Mouse (Mus musculus): ENCODE measurements around the gene Magi2.

The Magi2 gene

DNA sequence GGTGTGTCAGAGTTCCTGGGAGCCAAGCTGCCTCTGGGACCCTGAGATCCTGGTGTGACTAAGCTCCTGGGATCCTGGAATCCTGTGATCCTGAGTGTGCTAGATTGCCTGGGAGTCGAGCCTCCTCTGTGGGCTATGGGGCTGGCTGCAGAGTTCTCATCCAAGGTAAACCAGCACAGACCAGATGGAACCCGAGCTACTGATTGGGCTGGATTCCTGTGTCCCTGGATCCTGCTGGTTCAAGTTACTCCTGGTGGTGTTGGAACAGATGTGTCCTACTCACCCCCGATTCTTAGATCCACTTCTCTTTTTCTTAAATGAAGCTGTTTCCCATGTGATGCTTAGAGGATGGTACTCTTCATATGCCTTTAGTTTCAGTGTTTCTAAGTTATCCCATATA, 1371.4 kb downstream of the Magi2 start:
- DNase-seq (ENCODE audit: low spot score in 2 of 2), result no peak

DNA sequence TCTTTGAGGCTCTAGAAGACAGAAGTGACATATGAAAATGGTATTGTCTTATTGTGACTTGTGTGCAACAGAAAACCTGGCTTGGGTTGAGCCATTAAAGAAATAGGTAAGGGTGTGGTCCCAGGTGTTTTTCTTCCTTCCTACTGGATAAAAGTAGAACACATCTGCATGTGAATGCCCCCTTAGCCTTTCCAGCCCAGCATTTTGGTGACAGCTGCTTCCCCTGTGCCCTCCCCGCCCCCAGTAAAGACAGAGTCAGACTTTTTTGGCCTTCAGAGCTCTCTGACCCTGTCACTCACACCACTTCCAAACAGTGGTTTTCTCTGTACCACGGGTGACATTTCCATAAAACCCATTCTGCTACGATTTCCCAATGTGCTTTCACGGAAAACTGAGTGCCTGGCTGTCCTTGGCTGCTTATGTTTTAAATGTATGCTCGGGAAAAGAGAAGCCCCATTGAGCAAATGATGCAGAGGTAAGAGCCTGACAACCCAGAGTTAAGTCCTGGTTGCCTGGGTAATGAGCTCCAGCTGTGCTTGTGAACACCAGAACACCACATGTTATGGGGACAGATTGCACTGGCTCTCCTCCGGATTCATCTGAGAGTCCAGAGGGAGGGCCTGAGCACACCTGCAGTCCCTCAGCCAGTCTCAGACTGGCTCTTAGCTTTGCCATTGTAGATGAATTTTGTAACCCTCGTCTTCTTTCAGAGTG, 1377.1 kb downstream of the Magi2 start:
- DNase-seq (ENCODE audit: low spot score in 2 of 2), result no peak

DNA sequence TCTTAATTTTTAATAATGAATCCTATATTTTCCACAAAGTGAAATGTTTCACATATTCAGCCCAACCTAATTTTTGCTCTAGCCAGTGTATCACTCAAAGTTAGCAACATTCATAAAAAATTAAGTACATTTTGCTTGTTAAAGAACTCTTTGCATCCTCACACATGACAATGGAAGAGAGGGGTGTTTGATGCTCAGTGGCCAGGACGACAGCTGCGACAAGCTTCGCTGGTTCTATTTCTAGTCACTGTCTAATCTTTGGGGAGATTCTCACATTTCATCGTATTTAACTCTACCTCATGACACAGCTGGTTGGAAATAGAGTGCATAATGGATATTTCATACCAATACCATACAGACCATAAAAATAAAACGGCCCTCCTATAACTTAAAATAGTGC, 1379.7 kb downstream of the Magi2 start:
- no peak for DNase-seq (ENCODE audit: low spot score in 2 of 2)

- no peak for DNase-seq (ENCODE audit: low spot score in 2 of 2)
Measured at GRCm38 (mm10) chr5:20607503-20607902, 1380.7 kb downstream of the Magi2 start.

DNA sequence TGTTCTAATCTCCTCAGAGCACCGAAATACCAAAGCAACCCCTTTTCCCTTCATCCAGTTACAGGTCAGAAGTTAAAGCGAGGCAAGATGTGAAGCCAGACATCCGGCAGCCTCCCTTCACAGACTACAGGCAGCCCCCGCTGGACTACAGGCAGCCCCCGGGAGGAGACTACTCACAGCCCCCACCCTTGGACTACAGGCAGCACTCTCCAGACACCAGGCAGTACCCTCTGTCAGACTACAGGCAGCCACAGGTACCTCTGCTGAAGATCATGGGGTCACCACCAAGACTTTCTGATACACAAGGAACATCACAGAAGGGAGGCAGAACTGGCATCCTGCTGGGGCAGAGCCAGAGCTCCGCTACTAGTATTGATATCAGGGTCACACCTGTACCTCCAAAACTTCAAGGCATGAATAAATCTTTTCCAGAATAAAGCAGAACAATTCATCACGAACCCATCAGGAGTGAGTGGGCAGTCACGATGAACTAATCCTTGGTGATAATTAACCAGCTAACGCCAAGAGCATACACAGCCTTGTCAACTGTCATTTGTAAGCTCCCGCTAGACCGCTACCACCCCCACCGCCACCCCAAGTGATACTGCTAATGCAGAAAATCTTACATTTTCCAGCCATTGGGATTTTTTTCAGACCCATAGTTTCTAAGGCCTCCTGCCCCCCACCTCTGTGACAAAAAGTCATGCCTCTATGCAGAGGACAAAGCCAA, 1382.5 kb downstream of the Magi2 start:
- DNase-seq (ENCODE audit: low spot score in 2 of 2), result no peak

- DNase-seq (ENCODE audit: low spot score in 2 of 2), result no peak
Measured at GRCm38 (mm10) chr5:20610640-20611039, 1383.8 kb downstream of the Magi2 start.

DNA sequence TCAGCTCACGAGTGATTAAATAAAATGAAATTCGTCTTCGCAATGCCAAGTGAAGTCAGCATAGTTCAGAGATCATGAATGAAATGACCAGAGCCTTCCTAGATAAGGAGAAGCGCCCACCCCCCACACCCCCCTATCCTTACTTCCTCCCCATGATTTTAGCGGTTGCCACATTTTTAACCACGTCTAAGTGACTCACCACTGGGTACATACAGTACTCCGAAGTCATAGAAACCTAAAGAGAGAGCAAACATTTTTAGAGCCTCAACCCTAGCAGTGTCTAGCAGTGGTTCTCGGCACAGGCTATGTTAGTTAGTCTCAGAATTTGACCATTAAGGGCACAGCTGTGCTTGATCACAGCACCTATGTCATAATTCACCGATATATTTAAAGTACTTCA, 1385.8 kb downstream of the Magi2 start:
- DNase-seq (ENCODE audit: low spot score in 2 of 2), result no peak

- no peak for DNase-seq (ENCODE audit: low spot score in 2 of 2)
Measured at GRCm38 (mm10) chr5:20614891-20615290, 1388.1 kb downstream of the Magi2 start.

GRCm38 (mm10) chr5:20620596-20621511, 1394.0 kb downstream of the Magi2 start:
- no peak for DNase-seq (ENCODE audit: low spot score in 2 of 2)

GRCm38 (mm10) chr5:20622417-20622816, 1395.6 kb downstream of the Magi2 start:
- no peak for DNase-seq (ENCODE audit: low spot score in 2 of 2)

GRCm38 (mm10) chr5:20622837-20623573, 1396.2 kb downstream of the Magi2 start:
- no peak for DNase-seq (ENCODE audit: low spot score in 2 of 2)

DNA sequence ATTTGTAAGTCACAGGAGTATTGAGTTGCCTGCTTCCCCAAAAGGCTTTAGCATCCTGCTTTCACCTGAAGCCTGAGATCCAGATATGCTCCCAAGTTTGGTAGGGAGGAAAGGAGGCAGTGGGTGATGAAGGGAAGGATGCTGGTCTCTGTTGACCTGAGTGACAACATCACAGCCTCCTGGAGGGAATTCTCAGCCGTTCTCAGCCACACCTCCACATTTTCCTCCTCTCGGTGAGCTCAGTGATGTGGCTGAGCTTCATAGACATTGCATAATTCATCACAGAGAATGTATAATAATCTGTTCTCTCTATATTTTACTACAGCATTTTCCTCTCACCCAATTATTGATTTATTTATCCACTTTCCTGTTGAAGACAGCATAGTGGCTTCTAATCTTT, 1398.3 kb downstream of the Magi2 start:
- DNase-seq (ENCODE audit: low spot score in 2 of 2), result no peak

- DNase-seq (ENCODE audit: low spot score in 2 of 2), result no peak
Measured at GRCm38 (mm10) chr5:20628954-20629601, 1402.2 kb downstream of the Magi2 start.

DNA sequence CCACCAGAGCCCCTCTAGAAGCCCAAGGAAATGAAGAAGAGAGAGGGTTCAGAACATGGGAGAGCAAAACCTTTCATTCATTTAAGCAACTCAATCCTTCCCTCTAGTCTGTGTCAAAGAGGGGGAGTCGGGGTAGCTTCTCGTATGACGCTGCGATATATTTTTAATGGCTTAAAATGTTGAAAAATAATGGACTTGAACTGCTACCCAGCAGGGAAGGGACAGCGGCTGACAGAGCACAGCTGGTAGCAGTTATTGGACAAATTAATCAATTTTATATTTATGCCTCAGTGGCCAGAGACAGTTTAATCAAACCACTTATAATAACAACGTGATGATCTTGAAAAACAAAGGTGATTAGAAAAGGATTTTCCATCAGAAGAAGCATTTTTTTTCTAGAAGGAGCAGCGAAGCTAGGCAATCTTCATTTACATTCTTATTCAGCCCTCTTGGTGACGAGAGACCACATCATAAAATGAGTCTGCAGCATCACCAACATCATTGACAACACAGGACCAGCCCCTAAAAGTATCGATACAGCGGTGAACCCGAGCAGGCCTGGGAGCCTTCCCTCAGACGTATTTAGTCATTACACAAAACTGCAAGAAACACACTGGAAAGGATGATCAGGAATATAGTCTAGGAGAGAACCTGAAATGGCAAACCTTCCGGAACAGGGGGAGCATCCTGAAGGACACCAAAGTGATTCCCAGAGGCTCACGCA, 1407.4 kb downstream of the Magi2 start:
- DNase-seq (ENCODE audit: low spot score in 2 of 2), result no peak

- no peak for DNase-seq (ENCODE audit: low spot score in 2 of 2)
Measured at GRCm38 (mm10) chr5:20634822-20635221, 1408.0 kb downstream of the Magi2 start.

GRCm38 (mm10) chr5:20637300-20637989, 1410.6 kb downstream of the Magi2 start:
- no peak for DNase-seq (ENCODE audit: low spot score in 2 of 2)

DNA sequence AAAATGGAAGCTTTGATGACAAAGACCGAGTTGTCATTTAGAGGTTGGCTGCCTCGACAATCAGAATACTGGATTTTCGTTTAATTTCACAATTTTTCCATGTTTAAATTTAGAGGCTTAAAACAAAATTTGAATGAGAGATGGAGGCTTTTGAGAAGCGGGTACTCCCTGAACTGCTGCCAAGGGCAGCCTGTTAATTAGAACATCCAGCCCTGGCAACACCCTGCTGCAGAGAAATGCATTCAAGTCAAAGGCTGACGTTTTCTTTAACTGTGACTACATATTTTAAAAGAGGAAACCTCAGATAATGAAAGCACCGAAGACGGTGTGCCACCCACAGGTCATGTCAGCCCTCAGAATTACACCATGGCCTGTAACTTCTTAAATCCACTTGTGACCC, 1415.4 kb downstream of the Magi2 start:
- no peak for DNase-seq (ENCODE audit: low spot score in 2 of 2)

DNA sequence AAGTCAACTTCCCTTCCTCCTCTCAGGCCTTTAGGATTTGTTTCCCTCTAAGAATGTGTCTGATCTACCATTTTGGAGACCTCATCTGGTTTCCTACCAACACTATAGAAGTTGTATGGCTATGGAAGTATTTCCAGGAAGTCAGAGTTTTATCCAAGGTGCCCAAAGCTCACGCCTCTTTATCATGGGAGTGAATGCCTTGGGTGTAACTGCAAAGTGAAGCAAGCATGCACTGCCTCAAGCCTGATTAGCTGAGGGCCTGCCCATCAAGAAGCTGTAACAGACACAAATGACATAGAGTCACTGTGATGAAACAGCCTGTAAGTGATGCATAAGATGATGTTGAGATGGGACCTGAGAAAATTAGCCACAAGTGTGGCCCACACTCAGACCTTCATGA, 1416.9 kb downstream of the Magi2 start:
- no peak for DNase-seq (ENCODE audit: low spot score in 2 of 2)

DNA sequence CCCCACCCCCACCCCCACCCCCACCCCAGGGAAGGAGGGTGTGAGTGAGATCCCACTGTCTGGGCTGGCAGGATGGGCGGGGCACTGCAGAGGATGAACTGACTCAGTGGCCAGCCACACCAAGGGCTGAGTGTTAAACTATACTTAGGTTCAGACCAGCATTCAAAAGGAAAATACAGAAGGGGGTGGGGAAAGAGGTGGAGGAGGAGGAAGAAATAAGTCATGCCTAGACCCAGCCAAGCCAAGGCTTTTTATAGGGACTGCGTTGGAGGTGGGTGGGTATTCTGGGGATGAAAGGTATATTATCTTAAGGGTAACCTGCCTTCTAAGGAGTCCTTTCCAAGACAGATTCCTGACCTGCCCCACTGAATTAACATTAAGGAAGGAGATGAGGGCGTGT, 1420.1 kb downstream of the Magi2 start:
- no peak for DNase-seq (ENCODE audit: low spot score in 2 of 2)

Data from spleen, postnatal 36 days (tissue).